Comparison of ENCODE assay signal across 8 mouse cellular contexts in genomic region chr16:93710924-93711323, GRCm38 (mm10). TPM values are rescaled to one million over a fixed set of nuclear protein-coding genes. Genes with fewer than 3 reads are reported as not detected.
DNase-seq lines count a peak whose midpoint lies in the region; ATAC-seq and TF ChIP-seq lines count a peak whose summit lies in the region.

No protein-coding gene starts in this region.

- H3K9ac ChIP-seq in forebrain, postnatal 0 days: peak overlapping the region; percentile 86
- peak overlapping the region; percentile 55; the same call in 1 of the 2 replicates for H3K9ac ChIP-seq in lung, embryonic 16.5 days (ENCODE audit: low read length)

- no peaks in the 10 kb centered on the region for H3K27me3 ChIP-seq in cerebellum, adult 2 months (ENCODE audit: control insufficient read depth, insufficient read depth, low read length)
- H3K27me3 ChIP-seq in forebrain, postnatal 0 days (ENCODE audit: insufficient read depth, low read length): no peaks in the 10 kb centered on the region
- H3K27me3 ChIP-seq in lung, embryonic 16.5 days (ENCODE audit: control insufficient read depth, insufficient read depth, low read depth, low read length): no peaks in the 10 kb centered on the region; the same call in 1 of the 2 replicates

- TF ChIP-seq POLR2A in cerebellum, adult 2 months (IDR thresholded peaks at IDR 0.05; ENCODE audit: borderline replicate concordance, insufficient read depth, low read length): peak; percentile 35; the same call in 1 of the 2 replicates

- H3K4me2 ChIP-seq in forebrain, postnatal 0 days (ENCODE audit: low read depth): peak overlapping the region; percentile 72
- peak overlapping the region; percentile 73 for H3K4me2 ChIP-seq in lung, embryonic 16.5 days (ENCODE audit: low read depth, low read length)

- H3K36me3 ChIP-seq in forebrain, postnatal 0 days (ENCODE audit: insufficient read depth): peaks cover 5% of the 10 kb centered on the region; the same call in 1 of the 2 replicates
- H3K36me3 ChIP-seq in lung, embryonic 16.5 days (ENCODE audit: control insufficient read depth, insufficient read depth, low read length): no peaks in the 10 kb centered on the region

- H3K27ac ChIP-seq in cerebellum, adult 2 months (ENCODE audit: insufficient read depth, low read length): peak overlapping the region; percentile 63; the same call in 1 of the 2 replicates
- 0 out of 2 replicates have a peak overlapping the region, but pooled peaks have one; percentile 10 for H3K27ac ChIP-seq in forebrain, postnatal 0 days (ENCODE audit: low read depth, low read length)
- H3K27ac ChIP-seq in lung, embryonic 16.5 days (ENCODE audit: low read length): peak overlapping the region; percentile 70

- WGBS in cerebellum, adult 2 months: under 1% methylated on average over 11 of the region's 11 CpGs
- under 1% methylated on average over 11 of the region's 11 CpGs for WGBS in forebrain, postnatal 0 days
- WGBS in lung, embryonic 16.5 days: under 1% methylated on average over 11 of the region's 11 CpGs

- peak; percentile 86 for DNase-seq in MN1 (ENCODE audit: low spot score)
- peak; percentile 85 for DNase-seq in cerebellum, adult 2 months
- DNase-seq in forebrain, postnatal 0 days: peak; percentile 89
- DNase-seq in layer of hippocampus, adult 9-11 months: peak; percentile 81
- peak; percentile 60 for DNase-seq in ovary, postnatal 14 days (ENCODE audit: low spot score)
- peak; percentile 49 to 76 for DNase-seq in thymus, postnatal 10 days (ENCODE audit: low spot score in 2 of 2)

- peaks cover 8% of the 10 kb centered on the region; the same call in 1 of the 2 replicates for H3K4me1 ChIP-seq in cerebellum, adult 2 months (ENCODE audit: control insufficient read depth, insufficient read depth, low read length)
- H3K4me1 ChIP-seq in forebrain, postnatal 0 days (ENCODE audit: insufficient read depth): peaks cover 6% of the 10 kb centered on the region
- H3K4me1 ChIP-seq in lung, embryonic 16.5 days (replicated peaks; ENCODE audit: control insufficient read depth, insufficient read depth, low read length): peaks cover 15% of the 10 kb centered on the region

- peak overlapping the region; percentile 85 for H3K4me3 ChIP-seq in cerebellum, adult 2 months (replicated peaks; ENCODE audit: insufficient read depth, low read depth, low read length)
- peak overlapping the region; percentile 82 for H3K4me3 ChIP-seq in forebrain, postnatal 0 days (ENCODE audit: low read depth, low read length)
- peak overlapping the region; percentile 79 for H3K4me3 ChIP-seq in lung, embryonic 16.5 days (ENCODE audit: low read length)

- peak; percentile 45 for ATAC-seq in forebrain, postnatal 0 days
- ATAC-seq in hematopoietic stem cell, adult 5-6 weeks (replicated peaks in 1 of 2; ENCODE audit: insufficient read depth in 1 of 2, low FRiP score in 2 of 2, low TSS enrichment in 1 of 2, low read depth in 1 of 2, poor library complexity in 2 of 2, severe bottlenecking in 2 of 2): peak; percentile 46 to 58
- ATAC-seq in lung, embryonic 16.5 days (ENCODE audit: low read depth): peak; percentile 29

- H3K9me3 ChIP-seq in forebrain, postnatal 0 days (ENCODE audit: low read length): no peaks in the 10 kb centered on the region
- H3K9me3 ChIP-seq in lung, embryonic 16.5 days (ENCODE audit: control insufficient read depth, low read length): no peaks in the 10 kb centered on the region

- TF ChIP-seq CTCF in cerebellum, adult 2 months (IDR thresholded peaks at IDR 0.05; ENCODE audit: borderline replicate concordance, insufficient read depth, low read depth, low read length): peak; percentile 74
- peak; percentile 76 for TF ChIP-seq CTCF in forebrain, postnatal 0 days (IDR thresholded peaks at IDR 0.05; ENCODE audit: low read depth)

RNA-seq across cellular contexts. Expression of gene Dop1b, which starts 0.8 kb away (rescaled TPM):
- 102 and 103 TPM in 2 replicates for polyA plus RNA-seq in cerebellum, adult 2 months (2012; rRNA removed)
- 38.7 and 48.4 TPM in 2 replicates for total RNA-seq in forebrain, postnatal 0 days (2014; rRNA removed)
- 19.4 and 22.0 TPM in 2 replicates for polyA plus RNA-seq in forebrain, postnatal 0 days (2015; fragmentation: Nextera tagmentation; extraction: Ambion mirVana)
- total RNA-seq in hematopoietic stem cell, adult 5-6 weeks (2017): 11.2 and 13.4 TPM in 2 replicates
- 17.2 and 19.3 TPM in 2 replicates for polyA plus RNA-seq in lung, embryonic 16.5 days (2015; fragmentation: Nextera tagmentation; extraction: Ambion mirVana)

RNA-seq across cellular contexts. Expression of gene Cbr3, which starts 27.9 kb away (rescaled TPM):
- 5.3 and 6.2 TPM in 2 replicates for polyA plus RNA-seq in cerebellum, adult 2 months (2012; rRNA removed)
- total RNA-seq in forebrain, postnatal 0 days (2014; rRNA removed): 1.9 and 3.8 TPM in 2 replicates
- 5.0 and 5.3 TPM in 2 replicates for polyA plus RNA-seq in forebrain, postnatal 0 days (2015; fragmentation: Nextera tagmentation; extraction: Ambion mirVana)
- 0.38 TPM in 1 of 2 replicates, not detected in the other for total RNA-seq in hematopoietic stem cell, adult 5-6 weeks (2017)
- polyA plus RNA-seq in lung, embryonic 16.5 days (2015; fragmentation: Nextera tagmentation; extraction: Ambion mirVana): 9.0 and 9.9 TPM in 2 replicates

Comparison
In these comparisons a context has a peak if more than half of its experiments do, and no peak if none do; other contexts are left out.
1. Peak in every context shown above with its lines: DNase-seq, ATAC-seq, H3K4me3 ChIP-seq and H3K27ac ChIP-seq.
2. H3K27ac ChIP-seq: peak in every context shown above with its lines; median percentile 70 in lung, embryonic 16.5 days; 63 in cerebellum, adult 2 months; 10 in forebrain, postnatal 0 days.